Mouse (Mus musculus) bone marrow macrophage, adult 2 months (primary cell): ENCODE results near the gene Lst1.

Source experiments
- CTCF ChIP-seq: IDR thresholded peaks from 2 replicates; pipeline ENCODE4 v1.5.1; 2012; ENCODE audit warnings: low read depth, mild to moderate bottlenecking, low read length, moderate library complexity
- POLR2A ChIP-seq: IDR thresholded peaks from 2 replicates; pipeline ENCODE4 v1.6.1; 2012; ENCODE audit warnings: mild to moderate bottlenecking, low read depth, low read length, borderline replicate concordance

GRCm38 (mm10) chr17:35146139-35146538 is 42.1 kb downstream of the Lst1 start:
- TF ChIP-seq CTCF (no peak), POLR2A (no peak)
